Mouse (Mus musculus) cerebellum, postnatal 4 days (tissue): ENCODE results near the gene L3mbtl1.
A peak's percentile ranks its signal among the peaks of the same experiment; 100 is the strongest.

Experiments used
- DNase-seq, 2 experiments: peaks; one replicate each; pipeline ENCODE4 v3.0.0; 2022; ENCODE audit warnings: low spot score in 2 of 2, mixed read lengths in 1 of 2

L3mbtl1 gene

DNA sequence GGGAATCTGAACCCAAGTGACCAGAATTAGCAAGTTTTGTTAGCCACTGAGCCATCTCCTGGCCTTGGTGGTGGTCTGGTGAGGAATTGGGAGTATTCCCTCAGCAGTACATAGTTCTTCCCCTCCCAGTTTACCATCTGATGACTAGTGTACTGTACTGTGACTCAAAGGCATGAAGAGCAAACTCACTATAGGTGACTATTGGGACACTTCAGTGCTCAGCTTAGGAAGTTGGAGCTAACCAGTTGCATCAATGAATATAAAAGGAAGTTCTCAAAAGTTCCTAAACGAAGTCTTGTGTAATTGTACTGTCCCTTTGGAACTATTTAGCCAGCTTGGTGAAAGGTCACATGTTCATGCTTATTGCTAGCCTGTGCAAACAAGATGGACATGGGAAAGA lies 3.7 kb upstream of the L3mbtl1 start:
- DNase-seq, result no peak

DNA sequence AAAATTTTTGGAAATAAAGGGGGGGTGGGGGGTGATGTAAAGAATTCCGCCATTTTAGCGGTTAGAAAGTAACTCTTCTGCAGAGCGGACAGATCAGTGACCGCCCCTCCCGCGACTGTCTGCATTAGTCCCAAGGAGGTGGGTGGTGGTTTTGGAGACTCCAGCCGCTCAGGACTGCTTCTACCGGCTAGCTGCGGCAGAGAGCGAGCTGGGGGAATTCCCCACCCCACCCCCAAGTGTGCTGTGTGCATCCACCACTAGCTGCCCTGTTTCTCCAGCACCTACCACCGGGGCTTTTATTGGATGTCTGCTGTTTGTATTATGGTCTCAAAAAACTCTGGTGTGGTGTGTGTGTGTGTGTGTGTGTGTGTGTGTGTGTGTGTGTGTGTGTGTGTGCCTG lies 659 bp downstream of the L3mbtl1 start:
- no peak for DNase-seq

DNA sequence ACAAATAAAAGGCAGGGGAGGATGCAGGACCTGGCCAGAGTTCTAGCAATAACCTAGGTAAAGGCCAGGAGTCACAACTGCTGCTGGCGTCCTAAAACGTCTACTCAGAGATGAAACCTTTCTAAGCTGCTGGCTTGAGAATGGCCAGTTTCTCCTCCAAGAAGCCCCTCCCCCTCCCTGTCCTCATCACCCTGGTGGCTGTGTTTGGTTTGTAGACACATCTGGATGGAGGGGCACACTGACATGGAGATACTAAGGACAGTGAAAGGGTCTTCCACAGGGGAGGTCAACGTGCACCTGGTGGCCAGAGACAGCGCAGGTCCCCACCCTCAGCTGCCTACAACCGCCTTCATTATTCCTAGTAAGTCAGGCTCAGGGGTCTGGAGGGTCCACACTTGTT lies 3.7 kb downstream of the L3mbtl1 start:
- DNase-seq, result no peak

DNA sequence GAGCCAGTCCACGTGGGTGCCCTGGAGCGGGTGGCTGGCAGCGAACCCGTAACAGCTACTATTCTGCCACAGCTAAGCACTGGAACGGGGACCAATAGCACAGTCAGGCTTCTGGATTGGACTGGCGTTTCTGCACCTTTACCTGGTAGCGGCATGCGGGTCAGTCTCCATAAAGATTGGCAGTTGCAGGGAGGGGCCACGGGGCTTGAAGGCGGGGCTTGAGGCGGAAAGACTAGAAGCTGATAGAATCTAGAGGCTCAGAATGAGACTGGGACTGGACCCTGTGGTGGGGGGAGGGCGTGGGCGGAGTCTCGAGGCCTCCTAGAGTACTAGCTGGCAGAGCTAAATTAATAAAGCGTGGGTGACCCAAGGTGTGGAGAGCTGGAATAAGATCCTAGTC lies 4.5 kb downstream of the L3mbtl1 start:
- DNase-seq, result no peak

DNA sequence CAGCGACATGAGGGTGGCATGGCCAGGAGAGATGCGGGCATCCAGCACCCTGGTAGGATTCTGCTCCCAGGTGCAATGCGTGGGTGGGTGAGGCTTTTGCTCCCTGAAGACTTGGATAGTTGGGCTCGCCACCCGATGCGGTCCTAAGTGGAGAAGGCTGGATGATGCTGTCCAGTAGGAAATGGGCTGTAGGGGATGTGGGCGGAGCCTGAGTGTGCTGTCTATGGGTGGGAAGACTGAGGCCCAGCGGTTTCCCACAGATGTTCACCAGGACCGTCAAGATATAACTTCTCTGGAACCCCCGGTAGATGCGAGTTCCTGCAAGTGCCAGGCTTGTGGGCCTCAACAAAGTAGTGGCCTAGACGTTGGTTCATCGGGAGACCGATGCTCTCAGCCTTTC lies 4.9 kb downstream of the L3mbtl1 start:
- no peak for DNase-seq

DNA sequence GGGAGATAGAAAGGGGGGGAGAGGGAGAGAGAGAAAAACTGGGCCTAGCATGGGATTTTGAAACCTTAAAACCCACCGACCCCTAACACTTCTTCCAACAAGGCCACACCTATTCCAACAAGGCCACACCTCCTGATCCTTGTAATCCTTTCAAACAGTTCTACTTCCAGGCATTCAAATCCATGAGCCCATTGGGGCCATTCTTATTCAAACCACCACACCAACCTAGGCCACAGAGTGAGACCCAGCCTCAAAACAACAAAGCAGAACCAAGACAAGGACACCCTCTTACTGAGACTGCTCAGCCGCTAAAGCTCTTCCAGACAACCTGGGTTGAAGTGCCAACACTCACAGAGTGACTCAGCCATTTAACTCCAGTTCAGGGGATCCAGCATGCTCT lies 7.5 kb downstream of the L3mbtl1 start:
- DNase-seq, result no peak

DNA sequence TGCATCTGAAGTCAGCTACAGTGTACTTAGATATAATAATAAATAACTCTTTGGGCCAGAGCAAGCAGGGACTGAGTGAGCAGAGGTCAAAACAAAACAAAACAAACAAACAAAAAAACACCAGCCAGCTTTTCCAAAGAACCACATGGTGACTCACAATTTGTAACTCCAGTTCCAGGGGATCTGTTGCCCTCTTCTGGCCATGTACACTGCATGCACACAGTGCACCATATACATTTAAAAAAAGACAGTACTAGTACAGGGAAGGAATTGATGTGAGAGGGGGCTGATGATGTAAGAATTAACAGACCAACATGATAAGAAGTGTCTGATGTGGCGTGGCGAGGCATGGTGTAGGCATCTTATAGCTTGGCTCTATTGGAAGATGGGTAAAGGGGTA lies 13.6 kb downstream of the L3mbtl1 start:
- DNase-seq, result no peak

DNA sequence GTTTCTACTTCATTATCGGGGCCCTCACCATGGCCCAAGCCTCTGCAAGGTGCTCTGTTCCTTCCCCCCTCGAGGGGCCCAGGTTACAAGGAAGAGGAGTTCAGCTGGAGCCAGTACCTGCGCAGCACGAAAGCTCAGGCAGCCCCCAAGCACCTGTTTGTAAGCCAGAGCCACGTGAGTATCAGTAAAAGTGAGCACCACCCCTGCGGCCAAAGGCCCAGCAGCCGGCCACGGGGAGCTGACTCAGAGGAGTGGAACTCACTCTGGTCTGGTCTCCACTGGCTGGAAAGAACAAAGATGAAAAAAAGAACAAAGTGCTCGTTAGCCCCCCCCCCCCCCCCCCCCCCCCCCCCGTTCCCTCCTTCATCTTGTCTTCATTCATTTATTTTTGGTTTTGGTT lies 18.0 kb downstream of the L3mbtl1 start:
- DNase-seq, result no peak

DNA sequence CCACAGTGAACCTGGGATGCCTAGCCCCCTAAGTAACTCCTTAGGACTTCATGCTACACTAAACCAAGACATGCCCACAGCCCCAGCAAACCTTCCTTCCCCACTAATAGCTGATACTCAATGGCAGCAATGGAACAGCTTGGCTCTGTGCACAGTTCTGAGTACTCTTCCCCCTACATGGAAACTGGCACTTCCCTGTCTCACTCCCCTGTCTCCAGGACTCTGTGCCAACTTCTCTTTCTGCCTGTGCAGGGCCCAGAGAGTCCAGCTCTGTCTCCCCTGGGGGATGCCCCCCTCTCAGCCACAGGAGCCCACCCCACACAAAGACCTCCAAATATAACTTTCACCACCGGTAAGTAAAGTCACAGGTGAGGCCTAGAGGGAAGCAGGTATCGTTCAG lies 23.5 kb downstream of the L3mbtl1 start:
- DNase-seq, result no peak

DNA sequence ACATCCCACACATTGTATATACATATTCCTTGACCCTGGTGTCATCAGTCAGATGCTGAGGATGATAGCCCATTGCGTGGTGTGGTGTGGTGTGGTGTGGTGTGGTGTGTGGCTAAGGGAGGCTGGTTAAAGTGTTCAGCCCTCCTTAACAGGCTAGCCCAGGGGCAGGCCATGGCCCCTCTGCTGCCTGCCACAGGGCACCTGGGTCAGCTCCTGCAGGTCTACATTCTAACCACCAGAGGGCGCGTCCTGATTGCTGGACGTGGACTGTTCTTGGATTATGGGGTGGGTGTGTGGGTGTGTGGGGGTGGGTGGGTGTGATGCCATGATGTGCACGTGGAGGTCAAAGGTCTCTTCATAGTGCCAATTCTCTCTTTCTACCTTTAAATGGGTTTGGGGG lies 25.1 kb downstream of the L3mbtl1 start:
- DNase-seq, result peak in 1 of 2 experiments; percentile 32

DNA sequence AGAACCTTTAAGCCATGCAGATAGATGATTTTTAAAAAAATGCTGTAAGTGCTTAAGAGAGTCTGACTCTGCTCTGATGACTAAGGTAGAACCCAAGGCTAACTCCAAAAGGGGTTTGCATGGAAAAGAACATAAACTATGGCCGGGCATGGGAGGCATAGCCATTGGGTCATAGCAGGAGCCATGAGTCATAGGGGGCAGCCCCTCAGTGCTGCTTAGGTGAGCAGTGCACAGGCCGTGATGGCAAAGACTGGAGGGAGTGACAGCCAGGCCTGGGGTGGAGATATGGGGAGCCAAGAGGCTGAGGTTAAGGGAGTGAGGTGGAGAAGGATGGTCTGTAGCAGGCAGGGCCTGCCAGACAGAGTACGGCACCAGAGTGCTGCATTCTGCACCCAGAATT lies 25.8 kb downstream of the L3mbtl1 start:
- no peak for DNase-seq

DNA sequence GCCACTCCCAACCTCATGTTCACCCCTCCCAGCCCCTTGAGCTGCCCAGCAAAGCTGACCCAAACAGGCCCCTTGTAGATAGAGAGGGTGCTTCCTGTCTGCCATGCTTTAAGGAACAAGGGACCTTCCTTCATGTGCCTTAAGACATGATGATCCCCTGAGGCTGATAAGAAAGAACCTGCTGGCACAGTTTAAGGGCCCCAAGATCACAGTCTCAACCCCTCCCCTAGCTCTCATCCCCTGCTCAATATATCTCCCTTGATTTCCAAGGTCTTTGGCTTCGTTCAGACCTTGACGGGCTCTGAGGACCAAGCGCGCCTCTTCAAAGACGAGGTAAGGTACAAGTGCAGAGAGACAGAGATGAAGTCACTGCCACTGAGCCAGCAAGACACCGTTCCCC lies 27.6 kb downstream of the L3mbtl1 start:
- DNase-seq, result no peak

DNA sequence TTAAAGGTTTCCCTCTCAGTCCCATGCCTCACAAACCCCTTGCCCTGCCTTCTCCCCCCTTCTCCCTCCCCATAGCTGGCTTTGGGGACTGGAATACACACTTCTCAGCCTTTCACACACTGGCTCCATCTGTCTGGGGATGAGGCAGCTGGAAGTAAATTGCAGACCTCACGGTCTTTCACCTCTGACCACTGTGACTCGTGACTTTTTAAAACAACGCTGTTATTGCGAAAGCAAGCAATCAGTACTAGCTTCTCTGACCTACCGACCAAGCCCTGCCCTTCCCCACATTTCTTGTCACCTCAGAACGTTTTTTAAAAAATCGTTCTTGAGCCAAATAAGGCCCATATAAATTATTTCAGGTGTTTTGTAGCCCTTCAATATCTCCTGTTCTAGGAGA lies 29.5 kb downstream of the L3mbtl1 start:
- no peak for DNase-seq

DNA sequence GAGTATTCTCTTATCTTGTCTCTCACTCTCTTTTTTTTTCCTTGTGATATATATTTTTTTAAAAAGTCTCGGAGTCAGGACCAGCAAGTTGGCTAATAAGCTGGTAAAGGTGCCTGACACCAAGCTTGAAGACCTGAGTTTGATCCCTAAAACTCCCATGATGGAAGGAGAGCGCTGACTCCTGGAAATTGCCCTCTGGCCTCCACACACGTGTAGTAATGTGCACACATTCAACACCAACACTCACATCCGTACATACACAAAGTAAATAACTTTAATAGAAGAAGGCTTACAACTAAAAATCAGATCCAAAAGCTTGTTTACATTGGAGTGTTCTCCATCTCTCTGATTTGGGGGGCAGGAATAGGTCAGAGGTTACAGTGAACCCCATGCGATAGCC lies 29.9 kb downstream of the L3mbtl1 start:
- no peak for DNase-seq

DNA sequence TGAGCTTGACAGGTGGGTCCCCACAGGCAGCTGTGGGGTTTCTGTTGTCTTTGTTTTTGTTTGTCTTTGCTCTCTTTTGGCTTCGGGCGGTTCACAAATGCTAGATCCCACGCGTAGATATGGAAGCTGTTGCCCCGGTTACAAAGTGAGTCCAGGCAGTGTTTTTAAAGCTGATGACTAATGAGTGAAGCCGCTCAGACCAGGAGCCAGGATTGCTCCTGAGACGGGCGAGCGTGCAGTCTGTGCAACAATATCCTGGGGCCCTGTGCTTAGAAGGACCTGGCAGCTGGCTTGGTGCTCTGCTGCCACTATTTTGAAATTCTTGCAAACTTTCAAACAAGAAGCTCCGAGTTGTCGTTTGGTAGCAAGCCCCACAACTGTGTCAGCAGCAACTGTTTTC lies 30.4 kb downstream of the L3mbtl1 start:
- DNase-seq, result no peak

DNA sequence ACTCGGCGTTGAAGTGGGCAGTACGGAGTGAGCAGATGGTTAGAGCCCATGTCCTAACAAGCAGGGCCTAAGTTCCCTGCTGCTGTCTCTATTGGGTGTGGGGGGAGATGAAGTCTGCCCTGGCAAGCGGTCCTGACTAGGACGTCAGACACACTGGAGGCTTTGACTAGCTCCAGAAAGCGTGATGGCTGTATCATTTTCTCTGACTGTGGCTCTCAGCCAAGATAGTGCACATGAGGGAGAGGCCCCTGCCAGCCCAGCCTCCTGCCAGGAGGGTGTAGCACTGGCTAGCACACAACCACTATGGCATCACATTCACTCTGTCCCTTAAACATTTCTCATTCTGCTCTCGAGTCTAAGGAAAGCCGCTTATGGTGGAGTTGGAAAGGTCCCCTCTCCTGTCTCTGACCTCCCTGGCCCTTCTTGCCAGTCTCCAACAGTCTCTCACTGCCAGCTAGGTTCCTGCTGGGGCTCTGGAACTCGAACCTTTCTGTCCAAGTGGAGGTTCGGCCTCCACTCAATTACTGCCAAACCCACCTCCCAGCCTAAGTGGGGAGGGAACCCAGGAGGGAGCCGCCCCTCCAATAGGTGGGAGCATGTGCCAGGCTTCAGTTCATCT lies 32.0 kb downstream of the L3mbtl1 start:
- no peak for DNase-seq

DNA sequence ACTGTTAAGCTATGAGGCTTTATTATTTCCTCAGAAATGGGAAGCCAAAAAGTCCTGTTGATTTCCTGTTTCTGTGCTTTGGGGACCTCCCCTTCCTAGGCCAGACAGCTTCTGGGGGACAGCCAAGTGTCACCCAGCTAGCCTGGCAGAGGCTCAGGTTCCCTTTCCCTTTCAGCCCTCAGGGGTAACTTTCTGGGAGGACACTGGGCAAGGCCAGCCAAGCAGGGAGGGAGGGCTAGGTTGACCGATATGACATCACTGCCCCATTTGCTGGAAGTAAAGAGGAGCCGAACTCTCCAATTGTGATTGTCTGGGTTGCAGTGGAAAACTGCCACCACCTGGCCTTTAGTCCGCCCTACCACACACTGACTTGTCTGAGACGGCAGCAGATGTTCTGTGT lies 32.7 kb downstream of the L3mbtl1 start:
- peak in 1 of 2 experiments; percentile 30 for DNase-seq

DNA sequence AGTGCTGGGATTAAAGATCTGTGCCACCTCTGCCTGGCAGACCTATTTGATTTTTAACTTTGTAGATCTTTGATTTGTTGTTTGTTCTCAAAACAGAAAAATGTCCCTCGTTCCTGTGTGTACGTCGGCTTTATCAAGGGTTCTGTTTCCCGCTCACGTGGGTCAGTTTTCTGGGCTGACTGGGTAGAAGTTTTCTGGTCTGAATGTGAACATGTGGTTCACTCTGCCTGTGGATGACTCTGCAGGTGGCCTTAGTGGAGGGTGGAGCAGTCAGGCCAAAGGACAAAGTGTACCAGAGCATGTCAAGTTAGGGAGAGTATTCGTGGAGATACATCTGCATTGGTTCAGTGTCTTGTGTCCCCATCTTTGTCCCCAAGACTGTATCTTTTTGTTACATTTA lies 41.1 kb downstream of the L3mbtl1 start:
- DNase-seq, result no peak

DNA sequence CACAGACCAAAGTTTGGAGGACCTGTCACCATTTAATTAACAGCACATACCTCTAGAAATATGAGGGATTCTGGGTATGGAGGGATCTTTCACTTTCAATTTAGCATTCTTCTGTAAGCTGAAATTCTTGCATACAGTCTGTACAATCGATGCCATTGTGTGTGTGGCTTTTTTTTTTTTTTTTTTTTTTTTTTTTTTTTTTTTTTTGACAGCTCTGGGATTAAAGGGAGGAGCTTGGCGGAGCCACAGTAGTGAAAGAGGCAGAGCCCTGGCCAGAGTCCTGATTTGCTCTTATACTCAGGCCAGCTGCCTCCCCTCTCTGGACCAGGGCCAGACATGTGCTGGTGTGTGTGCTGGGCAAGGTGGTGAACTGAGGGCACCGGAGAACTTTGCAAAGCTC lies 42.7 kb downstream of the L3mbtl1 start:
- DNase-seq, result peak in 1 of 2 experiments; percentile 66

DNA sequence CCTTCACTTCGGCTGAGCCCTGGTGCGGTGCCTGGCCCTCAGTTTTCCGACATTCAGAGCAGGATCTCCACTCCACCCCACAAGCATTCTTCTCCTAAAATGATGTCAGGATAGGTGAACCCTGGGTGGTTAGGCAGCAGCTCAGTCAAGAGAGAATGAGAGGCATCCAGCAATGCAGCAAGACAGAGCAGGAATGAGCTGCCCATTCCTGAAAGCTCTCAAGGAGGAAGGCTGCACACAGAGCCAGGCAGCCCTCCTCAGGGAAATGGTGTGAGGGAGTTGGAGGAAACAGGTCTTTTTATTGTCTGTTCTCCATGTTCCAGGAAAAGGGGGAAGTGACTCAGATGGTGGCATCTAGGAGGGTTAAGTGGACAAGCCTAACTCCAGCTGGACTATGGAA lies 43.5 kb downstream of the L3mbtl1 start:
- no peak for DNase-seq

DNA sequence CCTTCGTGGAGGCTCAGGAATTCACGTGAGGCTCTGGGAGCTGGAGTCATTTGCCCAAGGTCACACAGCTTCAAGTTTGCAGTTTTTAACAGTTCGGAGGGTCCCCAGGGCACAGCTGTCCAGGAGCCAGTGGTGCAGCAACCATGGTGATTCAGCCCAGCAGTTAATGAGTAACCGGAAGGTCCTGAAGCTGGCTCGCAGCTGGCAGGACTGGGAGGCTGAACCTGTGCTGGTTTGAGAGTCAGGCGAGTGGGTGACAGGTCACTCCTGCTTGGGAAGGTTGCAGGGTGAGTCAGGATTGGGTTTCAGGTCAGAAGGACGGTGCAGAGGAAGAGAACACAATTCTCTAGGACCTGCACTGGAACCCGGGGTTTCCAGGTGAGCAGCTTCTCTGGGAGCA lies 43.9 kb downstream of the L3mbtl1 start, which contains the start of gene Sgk2:
Gene Sgk2 (plus strand): TSS at position 113 of the 400 bp plus-strand sequence.
- no peak for DNase-seq

DNA sequence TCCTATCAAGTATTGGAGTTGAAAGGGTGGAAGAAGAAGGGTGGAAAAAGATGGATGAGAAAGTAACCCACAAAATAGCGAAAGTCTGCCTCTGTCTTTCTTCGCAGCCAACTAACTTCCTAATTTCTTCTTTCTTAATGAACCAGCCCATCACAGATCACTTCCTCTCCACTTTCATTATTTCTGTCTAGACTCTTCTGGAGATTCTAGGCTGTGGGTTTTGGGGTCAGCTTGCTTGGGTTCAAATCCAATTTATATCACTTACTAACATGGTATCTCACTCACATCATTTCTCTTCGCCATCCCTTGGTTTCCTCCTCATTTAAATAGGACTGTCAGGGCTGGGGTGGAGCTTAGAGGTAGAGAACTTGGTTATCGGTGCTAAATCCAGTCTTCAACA lies 45.0 kb downstream of the L3mbtl1 start:
- no peak for DNase-seq

DNA sequence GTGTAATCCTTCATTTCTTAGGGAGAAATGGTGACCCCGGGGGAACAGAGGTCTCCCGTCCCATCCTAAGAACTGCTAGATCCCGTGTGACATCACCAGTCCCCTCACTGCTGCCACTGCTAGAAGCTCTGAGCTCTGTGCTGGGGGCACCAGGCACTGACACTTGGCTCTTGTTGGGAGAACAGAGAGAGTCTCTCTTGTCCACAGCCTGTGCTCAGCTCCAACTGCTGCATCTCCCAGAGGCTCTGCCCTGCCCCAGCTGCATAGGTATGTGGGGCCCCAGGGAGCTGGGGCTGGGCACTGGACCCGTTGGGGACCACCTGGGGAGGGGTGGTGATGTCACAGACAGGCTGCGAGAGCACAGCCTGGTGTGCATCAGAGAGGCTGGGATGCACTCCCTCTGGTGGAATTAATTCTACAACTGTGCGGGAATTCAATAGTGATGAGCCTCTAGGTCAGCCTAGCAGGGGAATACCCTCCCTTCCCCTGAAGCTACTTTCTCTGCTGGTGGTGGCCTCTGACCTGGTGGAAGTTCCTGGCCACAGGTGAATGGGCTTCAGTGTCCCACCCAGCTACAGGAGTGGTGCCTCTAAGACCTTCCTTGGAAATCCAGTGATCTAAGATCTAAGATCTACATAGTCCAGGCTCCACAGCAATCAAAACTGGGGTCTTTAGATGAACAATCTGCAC lies 48.3 kb downstream of the L3mbtl1 start:
- DNase-seq, result no peak

DNA sequence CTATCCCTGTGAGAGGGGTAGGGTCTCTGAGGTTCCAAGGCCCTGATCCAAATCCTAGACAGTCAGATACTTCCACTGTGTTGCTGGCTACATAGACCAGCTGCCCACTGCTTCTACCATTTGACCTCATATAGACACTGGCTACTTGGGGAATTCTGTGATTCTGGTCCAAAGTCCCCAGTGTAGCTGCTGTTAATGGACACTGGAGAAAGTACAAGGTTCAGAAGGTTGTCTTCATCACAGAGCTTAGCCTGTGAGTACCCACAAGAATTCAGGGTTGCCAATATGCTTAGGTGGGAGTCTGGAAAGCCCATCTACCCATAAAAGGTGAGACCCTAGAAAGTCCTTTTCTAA lies 48.8 kb downstream of the L3mbtl1 start:
- DNase-seq, result no peak
